Mouse (Mus musculus) telencephalon, adult 2 months (tissue): ENCODE measurements around the gene Adal.
A peak's percentile ranks its signal among the peaks of the same experiment; 100 is the strongest.
"Not testable (repeated sequence)": the region's sequence is repeated elsewhere in the genome, so short reads cannot be mapped to it uniquely, and the experiment has no call there.

Experiments used
- DNase-seq: peaks from one replicate; pipeline ENCODE4 v3.0.0-alpha.2; 2011; ENCODE audit warnings: low read depth, low spot score

Gene Adal

GRCm38 (mm10) chr2:121140018-121140882, at the start of gene Adal, which contains the start of gene Lcmt2:
Adal (plus strand) TSS chr2:121140428.
Lcmt2 (minus strand) TSS chr2:121140653.
- DNase-seq, result peak; percentile 89

GRCm38 (mm10) chr2:121102051-121102450, 38.2 kb upstream of the Adal start:
- peak; percentile 55 for DNase-seq

GRCm38 (mm10) chr2:121105940-121106339, 34.3 kb upstream of the Adal start:
- no peak for DNase-seq

GRCm38 (mm10) chr2:121109695-121110094, 30.5 kb upstream of the Adal start, which contains the start of gene Tgm7:
Tgm7 (minus strand) TSS chr2:121109795.
- DNase-seq, result no peak

- DNase-seq, result no peak
These were observed 24.8 kb upstream of the Adal start for GRCm38 (mm10) chr2:121115418-121115817.

- no peak for DNase-seq
These were observed 21.0 kb upstream of the Adal start for GRCm38 (mm10) chr2:121119260-121119659.

- DNase-seq, result not testable (repeated sequence)
These were observed 13.9 kb upstream of the Adal start for GRCm38 (mm10) chr2:121126302-121126701.

- no peak for DNase-seq
These were observed 12.7 kb upstream of the Adal start for GRCm38 (mm10) chr2:121127536-121127935.

GRCm38 (mm10) chr2:121128865-121129620, 11.2 kb upstream of the Adal start:
- DNase-seq, result no peak

GRCm38 (mm10) chr2:121132822-121133221, 7.4 kb upstream of the Adal start:
- DNase-seq, result no peak

- DNase-seq, result no peak
These were observed 2.9 kb upstream of the Adal start for GRCm38 (mm10) chr2:121137371-121137770.

GRCm38 (mm10) chr2:121139266-121140017, 786 bp upstream of the Adal start:
- DNase-seq, result no peak

- no peak for DNase-seq
These were observed 1.2 kb downstream of the Adal start for GRCm38 (mm10) chr2:121141216-121142035.

- no peak for DNase-seq
These were observed 2.2 kb downstream of the Adal start for GRCm38 (mm10) chr2:121142415-121142814.

GRCm38 (mm10) chr2:121149679-121150078, 9.5 kb downstream of the Adal start:
- DNase-seq, result no peak

- DNase-seq, result no peak
These were observed 12.9 kb downstream of the Adal start for GRCm38 (mm10) chr2:121153100-121153499.

GRCm38 (mm10) chr2:121169173-121169572, 28.9 kb downstream of the Adal start:
- DNase-seq, result no peak

- no peak for DNase-seq
These were observed 29.7 kb downstream of the Adal start for GRCm38 (mm10) chr2:121169902-121170301.

- no peak for DNase-seq
These were observed 30.3 kb downstream of the Adal start, which contains the start of gene Tubgcp4 for GRCm38 (mm10) chr2:121170481-121170971. Tubgcp4 (plus strand) TSS chr2:121170654.

- DNase-seq, result peak; percentile 63
These were observed 30.9 kb downstream of the Adal start, which contains the start of gene Zscan29 for GRCm38 (mm10) chr2:121170980-121171742. Zscan29 (minus strand) TSS chr2:121171125.
